Mouse (Mus musculus): Measurements from ENCODE around the gene Fat4.

Gene Fat4

GRCm38 (mm10) chr3:38956012-38956648 lies 69.4 kb downstream of the Fat4 start:
- intact Hi-C loops (cut with DNase I) = no loop called here

- intact Hi-C loops (cut with DNase I) = no loop called here
These were observed 70.4 kb downstream of the Fat4 start for GRCm38 (mm10) chr3:38957186-38957585.

DNA sequence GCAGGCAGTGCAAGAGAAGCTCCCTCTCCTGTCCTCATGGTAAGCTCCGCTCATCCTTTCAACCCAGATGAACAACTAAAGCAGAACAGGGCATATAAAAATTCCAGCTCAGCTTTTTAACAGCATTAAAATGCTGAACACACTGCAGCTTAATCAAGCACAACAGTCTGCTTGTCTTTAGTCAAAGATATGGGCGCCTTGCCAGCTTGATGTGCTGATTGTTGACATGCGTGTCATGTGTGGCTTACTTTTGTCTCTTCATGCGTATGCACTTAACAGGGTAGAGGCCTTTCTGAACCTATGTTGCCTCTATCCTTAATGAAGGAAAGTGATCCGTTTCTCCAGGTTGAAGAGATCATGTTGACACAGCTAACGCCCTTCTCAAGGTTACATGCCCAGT lies 75.6 kb downstream of the Fat4 start:
- intact Hi-C loops (cut with DNase I) = no loop called here

DNA sequence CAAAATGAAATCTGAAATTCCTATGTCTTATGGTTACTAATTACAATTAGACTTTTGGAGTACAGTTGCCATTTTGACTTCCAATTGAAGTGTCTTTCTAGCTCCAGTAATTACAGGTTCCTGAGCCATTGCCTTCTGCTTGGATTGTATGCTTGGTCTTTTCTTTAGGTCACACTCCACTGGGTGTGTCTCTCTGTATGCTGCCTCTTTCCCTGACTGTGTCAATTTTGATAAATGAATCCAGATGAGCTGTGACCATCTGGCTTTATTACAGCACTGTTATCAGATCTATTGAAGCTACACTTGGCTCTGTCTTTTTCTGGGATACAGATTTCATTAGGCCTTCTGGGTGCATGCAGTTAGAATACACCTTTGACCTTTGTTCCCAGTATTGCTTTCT lies 80.7 kb downstream of the Fat4 start:
- intact Hi-C loops (cut with DNase I) = no loop called here

- intact Hi-C loops (cut with DNase I) = loop anchor here (5.0 kb wide), 1 partner anchor 39 kb away; no protein-coding TSS in a partner anchor
These were observed 99.6 kb downstream of the Fat4 start for GRCm38 (mm10) chr3:38986379-38986778.

GRCm38 (mm10) chr3:38989181-38989580 lies 102.4 kb downstream of the Fat4 start:
- intact Hi-C loops (cut with DNase I) = loop anchor here (5.0 kb wide), 1 partner anchor 42 kb away; no protein-coding TSS in a partner anchor

DNA sequence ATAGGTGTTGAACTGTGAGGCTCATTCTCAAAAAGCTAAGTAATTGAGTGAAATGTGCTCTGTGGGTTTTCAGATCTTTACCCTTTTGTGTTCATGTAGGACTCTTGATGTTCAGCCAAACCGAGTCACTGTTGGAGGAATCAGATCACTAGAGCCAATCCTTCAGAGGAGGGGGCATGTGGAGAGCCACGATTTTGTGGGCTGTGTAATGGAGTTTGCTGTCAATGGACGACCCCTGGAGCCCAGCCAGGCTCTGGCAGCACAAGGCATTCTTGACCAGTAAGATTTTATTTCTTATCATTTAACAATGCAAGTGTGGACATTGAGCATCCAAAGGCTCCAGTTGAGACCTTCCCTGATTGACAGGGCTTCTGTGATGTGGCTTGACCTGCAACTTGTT lies 113.3 kb downstream of the Fat4 start:
- intact Hi-C loops (cut with DNase I) = no loop called here

DNA sequence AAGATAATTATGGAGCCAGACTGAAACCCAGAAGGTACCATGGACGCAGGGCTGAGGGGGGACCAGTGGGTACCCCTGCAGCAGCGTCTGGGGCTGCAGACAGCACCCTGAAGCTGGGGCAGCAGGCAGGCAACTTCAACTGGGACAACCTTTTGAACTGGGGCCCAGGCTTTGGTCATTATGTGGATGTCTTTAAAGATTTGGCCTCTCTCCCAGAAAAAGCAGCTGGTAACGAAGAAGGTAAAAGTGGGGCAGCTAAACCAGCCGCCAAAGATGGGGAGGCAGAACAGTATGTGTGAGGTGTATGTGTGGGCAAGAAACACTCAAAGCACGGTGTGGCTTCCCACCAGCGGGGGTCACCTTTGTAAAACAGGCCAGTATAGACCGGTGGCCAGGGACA lies 123.8 kb downstream of the Fat4 start:
- intact Hi-C loops (cut with DNase I) = no loop called here

DNA sequence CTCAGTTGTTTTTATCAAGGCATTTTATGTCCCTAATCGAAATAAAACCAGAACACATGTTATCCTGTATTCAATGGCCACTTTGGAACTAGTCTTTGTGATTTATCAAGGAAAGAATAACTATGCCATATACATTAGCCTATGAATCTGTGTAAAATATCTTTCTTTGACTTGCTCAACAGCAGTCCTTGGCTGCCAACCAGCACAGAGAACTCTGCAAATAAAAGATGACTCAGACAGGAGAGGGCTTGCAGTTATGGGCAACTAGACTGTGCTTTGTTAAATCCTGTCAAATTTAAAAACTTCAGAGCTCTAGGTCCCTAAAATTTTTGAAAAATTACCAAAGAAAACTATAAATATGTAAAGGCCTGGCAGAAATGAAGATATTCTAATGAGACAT lies 130.9 kb downstream of the Fat4 start:
- intact Hi-C loops (cut with DNase I) = no loop called here

DNA sequence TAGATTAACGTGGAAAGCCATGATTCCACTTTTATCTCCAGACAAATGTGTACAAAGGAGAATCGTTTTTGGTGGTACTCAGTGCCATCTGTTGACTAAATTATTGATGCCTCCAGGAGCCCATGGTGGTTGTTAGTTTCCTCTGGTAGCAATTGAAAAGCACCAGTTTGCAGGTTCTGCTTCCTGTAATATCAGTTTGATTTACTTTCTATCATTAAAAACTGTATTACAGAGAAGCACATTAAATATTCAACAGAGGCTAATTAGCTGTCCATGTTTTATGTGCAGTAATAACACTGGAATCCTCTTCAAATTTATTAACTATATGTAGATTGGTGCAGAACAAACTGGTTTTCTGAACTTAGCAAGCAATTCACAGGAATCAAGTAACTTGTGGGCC lies 149.4 kb downstream of the Fat4 start:
- intact Hi-C loops (cut with DNase I) = no loop called here

DNA sequence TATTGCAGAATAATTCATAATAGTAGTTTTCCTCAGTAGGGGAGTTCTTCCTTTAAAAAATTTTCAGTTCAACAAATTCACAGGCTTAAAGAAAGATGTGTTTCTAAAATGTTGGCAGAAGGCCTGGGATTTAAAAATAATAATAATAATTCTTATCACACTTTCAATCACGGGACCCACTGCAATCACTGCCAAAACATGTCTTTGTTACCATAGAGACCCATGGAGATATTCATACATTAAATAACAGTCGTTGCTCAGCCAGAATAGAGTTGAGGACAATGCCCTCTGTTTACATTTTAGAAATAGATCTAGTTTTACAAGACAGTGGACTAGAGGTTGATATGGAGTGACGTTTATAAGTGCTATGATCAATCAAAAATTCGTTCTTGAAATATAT lies 159.7 kb downstream of the Fat4 start:
- intact Hi-C loops (cut with DNase I) = no loop called here

DNA sequence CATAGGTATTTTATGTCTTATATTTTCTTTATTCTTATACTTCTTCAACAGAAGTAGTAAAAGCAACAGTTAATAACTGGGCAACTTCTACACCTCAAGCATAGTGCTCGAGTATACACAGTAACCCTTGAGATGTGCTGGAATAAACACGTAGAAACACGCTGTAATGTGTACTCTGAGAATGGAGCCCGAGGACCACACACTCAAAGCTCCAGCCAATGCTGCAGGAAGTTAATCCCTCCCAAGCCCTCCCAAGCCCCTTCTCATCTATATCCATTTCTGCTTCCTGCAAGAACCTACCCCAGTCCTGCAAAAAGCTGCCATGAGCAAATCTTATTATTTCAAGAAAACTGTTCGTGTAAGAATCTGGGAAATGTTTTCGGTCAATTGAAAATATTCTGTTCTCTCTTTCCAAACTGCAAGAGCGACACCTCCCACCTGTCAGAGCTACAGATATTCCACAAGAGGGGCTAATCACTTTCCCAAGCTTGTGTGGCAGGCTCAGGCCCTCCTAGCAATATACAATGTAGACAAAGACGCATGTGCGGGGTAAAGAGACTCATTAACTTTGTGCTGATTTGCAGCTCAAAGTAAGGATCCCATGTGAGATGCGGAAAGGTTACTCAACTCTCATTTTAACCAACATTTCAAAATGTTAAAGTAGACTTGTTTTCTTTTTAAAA lies 161.0 kb downstream of the Fat4 start:
- intact Hi-C loops (cut with DNase I) = no loop called here

GRCm38 (mm10) chr3:39048304-39048667 lies 161.5 kb downstream of the Fat4 start:
- intact Hi-C loops (cut with DNase I) = no loop called here

GRCm38 (mm10) chr3:39050130-39050529 lies 163.4 kb downstream of the Fat4 start:
- intact Hi-C loops (cut with DNase I) = no loop called here

DNA sequence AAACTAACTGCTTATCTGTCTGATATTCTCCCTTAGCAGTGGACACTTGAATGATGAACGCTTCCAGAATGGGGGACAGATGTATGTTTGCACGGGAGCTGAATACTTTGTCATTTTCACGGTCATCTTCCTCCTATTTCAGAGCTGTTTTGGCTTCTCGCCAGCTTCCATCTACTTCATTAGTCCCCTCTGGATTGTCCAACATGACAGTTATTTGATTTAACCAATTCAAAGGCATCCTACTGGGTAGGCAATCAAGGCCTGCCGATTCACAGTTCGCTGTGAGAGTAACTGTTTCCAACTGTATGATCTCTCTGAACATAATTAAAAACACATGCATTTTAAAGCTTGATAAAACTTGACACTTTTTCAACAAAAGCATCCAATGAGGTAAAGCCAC lies 166.3 kb downstream of the Fat4 start:
- intact Hi-C loops (cut with DNase I) = no loop called here

Data from adrenal gland (tissue).